Mouse (Mus musculus): ENCODE data around the gene Slc25a42.

The Slc25a42 gene

GRCm38 (mm10) chr8:70170748-70171147, 41.4 kb downstream of the Slc25a42 start:
- DNase-seq (ENCODE audit: low spot score) = no peak

- DNase-seq (ENCODE audit: low spot score) = no peak
Observed at GRCm38 (mm10) chr8:70170116-70170515, 42.0 kb downstream of the Slc25a42 start.

- peak; percentile 74 for DNase-seq (ENCODE audit: low spot score)
Observed at GRCm38 (mm10) chr8:70166504-70167110, 45.5 kb downstream of the Slc25a42 start.

- no peak for DNase-seq (ENCODE audit: low spot score)
Observed at GRCm38 (mm10) chr8:70163316-70163715, 48.8 kb downstream of the Slc25a42 start.

- DNase-seq (ENCODE audit: low spot score) = peak; percentile 30
Observed at GRCm38 (mm10) chr8:70160015-70160414, 52.1 kb downstream of the Slc25a42 start.

- DNase-seq (ENCODE audit: low spot score) = no peak
Observed at GRCm38 (mm10) chr8:70159211-70159610, 52.9 kb downstream of the Slc25a42 start.

- DNase-seq (ENCODE audit: low spot score) = peak; percentile 77
Observed at GRCm38 (mm10) chr8:70158069-70158853, 53.8 kb downstream of the Slc25a42 start.

GRCm38 (mm10) chr8:70157240-70157800, 54.8 kb downstream of the Slc25a42 start:
- DNase-seq (ENCODE audit: low spot score) = no peak

GRCm38 (mm10) chr8:70152537-70153257, 59.4 kb downstream of the Slc25a42 start:
- peak; percentile 48 for DNase-seq (ENCODE audit: low spot score)

GRCm38 (mm10) chr8:70150158-70150557, 61.9 kb downstream of the Slc25a42 start:
- DNase-seq (ENCODE audit: low spot score) = no peak

- no peak for DNase-seq (ENCODE audit: low spot score)
Observed at GRCm38 (mm10) chr8:70147678-70148607, 64.2 kb downstream of the Slc25a42 start.

- no peak for DNase-seq (ENCODE audit: low spot score)
Observed at GRCm38 (mm10) chr8:70139981-70140380, 72.1 kb downstream of the Slc25a42 start.

GRCm38 (mm10) chr8:70139026-70139857, 72.9 kb downstream of the Slc25a42 start, which contains the start of the genes Rfxank, Borcs8 and Mef2b:
TSS of gene Rfxank (minus strand) at chr8:70139154.
TSS of gene Borcs8 (plus strand) at chr8:70139499.
TSS of gene Mef2b (plus strand) at chr8:70139711.
- DNase-seq (ENCODE audit: low spot score) = peak; percentile 99

GRCm38 (mm10) chr8:70137890-70138289, 74.2 kb downstream of the Slc25a42 start:
- no peak for DNase-seq (ENCODE audit: low spot score)

GRCm38 (mm10) chr8:70136591-70136990, 75.5 kb downstream of the Slc25a42 start:
- no peak for DNase-seq (ENCODE audit: low spot score)

GRCm38 (mm10) chr8:70134931-70135330, 77.2 kb downstream of the Slc25a42 start:
- DNase-seq (ENCODE audit: low spot score) = no peak
